Mouse (Mus musculus): ENCODE measurements at regions not wholly inside any gene's neighbourhood (a gene's known extent, or its start where the extent isn't known, plus 50 kb on each side); places are given as distances from the start of the nearest gene placed in this dataset.
A peak's percentile ranks its signal among the peaks of the same experiment; 100 is the strongest.

GRCm38 (mm10) chr10:111416611-111417130, 56.4 kb upstream of the Nap1l1 start:
- no peak for DNase-seq
- intact Hi-C loops (cut with DNase I), result no loop called here

- intact Hi-C loops (cut with DNase I), result no loop called here
- peak in 1 of 2 experiments; percentile 10 for DNase-seq
Observed at GRCm38 (mm10) chr10:111419375-111420194, 53.4 kb upstream of the Nap1l1 start.

GRCm38 (mm10) chr10:111420195-111420838, 52.7 kb upstream of the Nap1l1 start:
- DNase-seq, result peak in 1 of 2 experiments; percentile 18
- intact Hi-C loops (cut with DNase I), result no loop called here

GRCm38 (mm10) chr10:111422057-111422456, 51.0 kb upstream of the Nap1l1 start:
- DNase-seq, result no peak
- intact Hi-C loops (cut with DNase I), result no loop called here

- intact Hi-C loops (cut with DNase I), result no loop called here
- DNase-seq, result peak; percentile 37 to 39
Observed at GRCm38 (mm10) chr10:111422649-111423048, 50.4 kb upstream of the Nap1l1 start.

Measured in heart, postnatal 10 days (tissue).